Mouse (Mus musculus) heart, embryonic 15.5 days (tissue): ENCODE results near the gene Dusp16. TPM values are rescaled to one million over a fixed set of nuclear protein-coding genes. Genes with fewer than 3 reads are reported as not detected.

Source experiments
- ATAC-seq: fragments of 200-750 bp; cut with Nextera tagmentation; replicated peaks from 2 replicates; pipeline ENCODE4 v1.8.0; 2017; ENCODE audit warnings: low read depth, moderate TSS enrichment; ENCODE audit not compliant: insufficient number of reproducible peaks, insufficient read depth, low FRiP score
- H3K27ac ChIP-seq: fragments of 300-500 bp; sonication (generic); 2 replicates; pipeline ENCODE4 v1.5.1; 2015; ENCODE audit warnings: mild to moderate bottlenecking, inconsistent platforms
- H3K27me3 ChIP-seq: fragments of 300-500 bp; sonication (generic); 2 replicates; pipeline ENCODE4 v1.6.1; 2015; ENCODE audit warnings: inconsistent platforms
- H3K36me3 ChIP-seq: fragments of 300-500 bp; sonication (generic); 2 replicates; pipeline ENCODE4 v1.6.1; 2015; ENCODE audit warnings: mild to moderate bottlenecking, inconsistent platforms
- H3K4me1 ChIP-seq: fragments of 300-500 bp; sonication (generic); replicated peaks from 2 replicates; pipeline ENCODE4 v1.6.1; 2015; ENCODE audit warnings: inconsistent platforms
- H3K4me2 ChIP-seq: fragments of 300-500 bp; sonication (generic); 2 replicates; pipeline ENCODE4 v1.6.1; 2015; ENCODE audit warnings: inconsistent platforms, mild to moderate bottlenecking, moderate library complexity
- H3K4me3 ChIP-seq: fragments of 300-500 bp; sonication (generic); 2 replicates; pipeline ENCODE4 v1.5.1; 2015; ENCODE audit warnings: mild to moderate bottlenecking, inconsistent platforms
- H3K9ac ChIP-seq: fragments of 300-500 bp; sonication (generic); 2 replicates; pipeline ENCODE4 v1.6.1; 2015; ENCODE audit warnings: mild to moderate bottlenecking, inconsistent platforms
- H3K9me3 ChIP-seq: fragments of 300-500 bp; sonication (generic); replicated peaks from 2 replicates; pipeline ENCODE4 v1.6.1; 2016; ENCODE audit warnings: inconsistent platforms
- WGBS: fragments of 180-500 bp; shearing (Covaris S2); methylation state at CpG from one replicate; pipeline ENCODE4 v1.1.7; 2015; ENCODE audit warnings: mixed read lengths; 5-methylcytosine and 5-hydroxymethylcytosine counted together
- polyA plus RNA-seq: library from polyadenylated mRNA; unstranded; fragments of >200 nt; fragmentation: Nextera tagmentation; extraction: Ambion mirVana; gene quantifications from 2 replicates; pipeline ENCODE4 v1.2.1, GENCODE M21; 2015

Dusp16 gene
- polyA plus RNA-seq, 1 experiment from 2014 or later = 15.8 TPM

DNA sequence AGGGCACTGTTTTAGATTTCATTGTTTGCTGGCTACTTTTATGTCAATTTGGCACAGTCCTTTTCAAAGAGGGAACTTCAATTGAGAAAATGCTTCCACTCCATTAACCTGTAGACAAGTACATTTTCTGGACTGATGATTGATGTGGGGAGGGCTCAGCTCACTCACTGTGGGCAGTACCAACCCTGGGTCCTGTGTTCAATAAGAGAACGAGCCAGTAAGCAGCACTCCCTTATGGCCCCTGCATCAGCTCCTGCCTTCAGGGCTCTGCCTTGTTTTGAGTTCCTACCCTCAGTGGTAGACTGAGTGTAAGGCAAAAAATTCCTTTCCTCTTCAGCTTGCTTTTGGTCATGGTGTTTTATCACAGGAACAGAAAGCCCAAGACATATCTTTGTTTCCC lies 78.5 kb downstream of the Dusp16 start:
- Histone ChIP-seq H3K4me3 (no peak overlapping the region), H3K4me1 (peaks cover 19% of the 10 kb centered on the region), H3K9ac (no peak overlapping the region), H3K27me3 (no peaks in the 10 kb centered on the region), H3K9me3 (no peaks in the 10 kb centered on the region), H3K27ac (no peak overlapping the region), H3K36me3 (peaks cover 16% of the 10 kb centered on the region), H3K4me2 (no peak overlapping the region)
- 79% methylated on average over 1 of the region's 1 CpGs for WGBS
- ATAC-seq = no peak

- Histone ChIP-seq H3K36me3 (peaks cover 11% of the 10 kb centered on the region), H3K9me3 (no peaks in the 10 kb centered on the region), H3K27me3 (no peaks in the 10 kb centered on the region), H3K9ac (no peak overlapping the region), H3K4me3 (no peak overlapping the region), H3K4me1 (peaks cover 18% of the 10 kb centered on the region), H3K4me2 (no peak overlapping the region), H3K27ac (no peak overlapping the region)
- WGBS = 36% methylated on average over 3 of the region's 3 CpGs
- ATAC-seq = no peak
Measured at GRCm38 (mm10) chr6:134713321-134713720, 79.1 kb downstream of the Dusp16 start.

- 80% methylated on average over 15 of the region's 15 CpGs for WGBS
- no peak for ATAC-seq
- no peaks in the 10 kb centered on the region for H3K36me3 ChIP-seq
- H3K9ac ChIP-seq = no peak overlapping the region
- H3K27ac ChIP-seq = no peak overlapping the region
- no peak overlapping the region for H3K4me3 ChIP-seq
- peaks cover 4% of the 10 kb centered on the region; the same call in 1 of the 2 replicates for H3K4me1 ChIP-seq
- no peaks in the 10 kb centered on the region for H3K9me3 ChIP-seq
- H3K27me3 ChIP-seq = no peaks in the 10 kb centered on the region
- no peak overlapping the region for H3K4me2 ChIP-seq
Measured at GRCm38 (mm10) chr6:134710020-134710419, 82.4 kb downstream of the Dusp16 start.

DNA sequence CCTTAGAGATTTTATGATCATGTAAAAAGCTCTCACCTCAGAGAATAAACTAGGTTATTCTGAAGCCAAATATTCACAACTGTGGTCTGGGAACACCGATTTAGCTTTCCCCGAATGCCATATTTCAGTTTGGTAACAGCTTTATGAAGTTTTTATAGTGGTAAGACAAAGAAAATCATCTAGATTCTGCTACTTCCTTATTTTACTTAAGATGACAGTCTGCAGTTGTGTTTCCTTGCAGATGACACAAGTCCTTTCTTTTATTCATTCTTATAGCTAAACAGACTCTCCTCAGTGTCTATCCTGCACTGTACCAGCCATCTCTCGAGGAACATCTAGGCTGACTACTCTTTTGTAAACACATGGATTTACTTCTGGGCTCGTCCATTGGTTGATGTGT lies 86.0 kb downstream of the Dusp16 start:
- Histone ChIP-seq H3K9ac (no peak overlapping the region), H3K27me3 (no peaks in the 10 kb centered on the region), H3K9me3 (no peaks in the 10 kb centered on the region), H3K4me1 (peaks cover 4% of the 10 kb centered on the region; the same call in 1 of the 2 replicates), H3K27ac (no peak overlapping the region), H3K4me2 (no peak overlapping the region), H3K4me3 (no peak overlapping the region), H3K36me3 (no peaks in the 10 kb centered on the region)
- 81% methylated on average over 4 of the region's 4 CpGs for WGBS
- ATAC-seq = no peak

DNA sequence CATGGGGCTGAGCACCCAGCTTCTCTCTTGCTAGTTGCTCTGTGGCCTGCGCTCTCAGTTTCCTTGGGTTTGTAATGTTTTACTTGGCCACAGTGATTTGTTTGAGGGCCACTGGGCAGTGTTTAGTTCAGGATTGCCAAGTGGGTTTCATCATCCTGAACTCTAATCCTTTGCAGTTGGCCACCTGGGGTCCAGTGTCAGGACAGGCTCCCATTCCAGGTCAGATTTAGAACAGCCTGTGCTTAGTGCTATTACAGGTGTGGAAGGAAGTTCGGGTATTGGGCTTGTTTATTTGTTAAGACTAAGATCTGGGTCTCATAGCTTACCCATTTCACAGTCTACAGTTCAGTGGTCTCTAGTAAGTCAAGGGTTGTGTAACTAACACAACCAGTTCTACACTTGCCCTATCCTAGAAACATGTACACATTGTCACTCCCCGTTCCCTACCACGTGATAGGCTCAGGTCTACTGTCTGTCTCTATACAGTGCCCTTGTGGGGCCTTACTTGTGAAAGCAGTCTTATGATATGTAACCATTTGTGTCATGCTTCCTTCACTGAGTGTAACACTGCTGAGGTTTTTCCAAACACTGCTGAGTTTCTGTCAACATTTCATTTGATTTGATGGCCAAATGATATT lies 89.3 kb downstream of the Dusp16 start:
- no peak for ATAC-seq
- Histone ChIP-seq H3K4me3 (no peak overlapping the region), H3K4me1 (0 out of 2 replicates have a peak, but pooled peaks cover 4% of the 10 kb centered on the region), H3K36me3 (no peaks in the 10 kb centered on the region), H3K4me2 (no peak overlapping the region), H3K9me3 (no peaks in the 10 kb centered on the region), H3K27me3 (no peaks in the 10 kb centered on the region), H3K9ac (no peak overlapping the region), H3K27ac (no peak overlapping the region)
- WGBS = 83% methylated on average over 4 of the region's 4 CpGs

GRCm38 (mm10) chr6:134702184-134702583 lies 90.2 kb downstream of the Dusp16 start:
- Histone ChIP-seq H3K4me3 (no peak overlapping the region), H3K4me1 (0 out of 2 replicates have a peak, but pooled peaks cover 4% of the 10 kb centered on the region), H3K9ac (no peak overlapping the region), H3K27ac (no peak overlapping the region), H3K36me3 (no peaks in the 10 kb centered on the region), H3K4me2 (no peak overlapping the region), H3K9me3 (no peaks in the 10 kb centered on the region), H3K27me3 (no peaks in the 10 kb centered on the region)
- ATAC-seq = no peak
- WGBS = 96% methylated on average over 7 of the region's 7 CpGs

GRCm38 (mm10) chr6:134701211-134701602 lies 91.2 kb downstream of the Dusp16 start:
- WGBS = 85% methylated on average over 6 of the region's 6 CpGs
- Histone ChIP-seq H3K4me2 (no peak overlapping the region), H3K27ac (no peak overlapping the region), H3K9ac (no peak overlapping the region), H3K9me3 (no peaks in the 10 kb centered on the region), H3K27me3 (no peaks in the 10 kb centered on the region), H3K36me3 (no peaks in the 10 kb centered on the region), H3K4me1 (0 out of 2 replicates have a peak, but pooled peaks cover 4% of the 10 kb centered on the region), H3K4me3 (no peak overlapping the region)
- ATAC-seq = no peak

- Histone ChIP-seq H3K4me3 (no peak overlapping the region), H3K4me1 (0 out of 2 replicates have a peak, but pooled peaks cover 4% of the 10 kb centered on the region), H3K9ac (no peak overlapping the region), H3K27ac (0 out of 2 replicates have a peak overlapping the region, but pooled peaks have one; percentile 7), H3K9me3 (no peaks in the 10 kb centered on the region), H3K36me3 (no peaks in the 10 kb centered on the region), H3K4me2 (no peak overlapping the region), H3K27me3 (no peaks in the 10 kb centered on the region)
- ATAC-seq = no peak
- 67% methylated on average over 8 of the region's 8 CpGs for WGBS
Measured at GRCm38 (mm10) chr6:134700451-134701210, 91.8 kb downstream of the Dusp16 start.

DNA sequence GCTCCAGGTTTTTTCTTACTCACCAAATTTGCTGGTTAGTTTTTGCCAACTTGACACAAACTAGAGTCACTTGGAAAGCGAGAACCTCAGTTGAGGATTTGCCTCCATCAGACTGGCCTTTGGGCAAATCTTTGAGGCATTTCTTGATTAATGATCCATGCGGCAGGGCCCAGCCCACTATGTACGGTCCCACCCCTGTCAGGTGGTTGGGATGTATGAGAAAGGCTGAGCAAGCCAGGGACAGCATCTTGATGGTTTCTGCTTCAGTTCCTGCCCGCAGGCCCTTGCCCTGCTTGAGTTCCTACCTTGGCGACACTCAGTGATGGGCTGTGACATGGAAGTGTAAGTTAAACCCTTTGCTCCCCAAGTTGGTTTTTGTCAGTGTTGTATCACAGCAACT lies 94.2 kb downstream of the Dusp16 start:
- H3K4me1 ChIP-seq = 0 out of 2 replicates have a peak, but pooled peaks cover 4% of the 10 kb centered on the region
- H3K27me3 ChIP-seq = no peaks in the 10 kb centered on the region
- no peak overlapping the region for H3K4me2 ChIP-seq
- WGBS = 86% methylated on average over 5 of the region's 5 CpGs
- no peak overlapping the region for H3K27ac ChIP-seq
- no peak overlapping the region for H3K4me3 ChIP-seq
- H3K36me3 ChIP-seq = no peaks in the 10 kb centered on the region
- ATAC-seq = no peak
- H3K9ac ChIP-seq = no peak overlapping the region
- H3K9me3 ChIP-seq = no peaks in the 10 kb centered on the region

DNA sequence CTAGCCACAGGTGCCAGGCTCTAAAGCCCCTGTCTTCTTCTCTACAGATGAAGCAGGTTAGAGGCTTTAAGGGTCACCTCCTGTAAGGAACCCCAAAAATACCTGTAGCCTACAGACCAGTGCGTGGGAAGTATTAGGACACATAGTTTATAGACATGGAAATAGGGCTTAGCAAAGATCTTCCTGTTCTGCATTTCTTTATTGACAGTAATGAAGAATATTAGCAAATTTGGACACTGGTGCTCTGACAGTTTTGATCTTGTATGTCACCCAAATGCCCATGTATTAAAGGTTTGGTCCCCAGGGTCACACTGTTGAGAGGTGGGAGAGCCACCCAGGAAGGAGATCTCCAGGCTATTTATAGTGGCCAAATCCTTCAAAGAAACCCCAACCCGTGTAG lies 95.9 kb downstream of the Dusp16 start:
- Histone ChIP-seq H3K4me3 (no peak overlapping the region), H3K27me3 (no peaks in the 10 kb centered on the region), H3K4me1 (0 out of 2 replicates have a peak, but pooled peaks cover 4% of the 10 kb centered on the region), H3K9me3 (no peaks in the 10 kb centered on the region), H3K36me3 (no peaks in the 10 kb centered on the region), H3K27ac (peak overlapping the region; percentile 22; the same call in 1 of the 2 replicates), H3K4me2 (no peak overlapping the region), H3K9ac (no peak overlapping the region)
- ATAC-seq = no peak
- 67% methylated on average over 2 of the region's 2 CpGs for WGBS

GRCm38 (mm10) chr6:134696146-134696545 lies 96.3 kb downstream of the Dusp16 start:
- H3K36me3 ChIP-seq = no peaks in the 10 kb centered on the region
- WGBS = 57% methylated on average over 4 of the region's 4 CpGs
- H3K27ac ChIP-seq = peak overlapping the region; percentile 22; the same call in 1 of the 2 replicates
- H3K4me3 ChIP-seq = no peak overlapping the region
- ATAC-seq = 0 out of 2 replicates have a peak, but pooled peaks have one; percentile 18
- no peak overlapping the region for H3K4me2 ChIP-seq
- H3K27me3 ChIP-seq = no peaks in the 10 kb centered on the region
- H3K9ac ChIP-seq = no peak overlapping the region
- no peaks in the 10 kb centered on the region for H3K9me3 ChIP-seq
- H3K4me1 ChIP-seq = 0 out of 2 replicates have a peak, but pooled peaks cover 4% of the 10 kb centered on the region
